Mouse (Mus musculus): Measurements from ENCODE around the gene Srek1. TPM values are rescaled to one million over a fixed set of nuclear protein-coding genes. Genes with fewer than 3 reads are reported as not detected.

Gene Srek1
- total and polyA plus RNA-seq, 3 experiments: 31.0 to 68.5 TPM; not detected in 1

- TF ChIP-seq MXI1 (IDR thresholded peaks at IDR 0.05; ENCODE audit: low read depth, low read length) (no peak), NELFE (IDR thresholded peaks at IDR 0.05; ENCODE audit: low read depth, low read length) (no peak), MEF2A (IDR thresholded peaks at IDR 0.05; ENCODE audit: extremely low read depth, insufficient replicate concordance, low read depth, low read length, poor library complexity, severe bottlenecking) (no peak), RAD21 (IDR thresholded peaks at IDR 0.05; ENCODE audit: low read depth, low read length) (peak; percentile 71), TBP (IDR thresholded peaks at IDR 0.05; ENCODE audit: low read depth, low read length) (no peak), JUND (IDR thresholded peaks at IDR 0.05; ENCODE audit: low read depth, low read length) (no peak), MAX (IDR thresholded peaks at IDR 0.05; ENCODE audit: low read length) (no peak), MAZ (IDR thresholded peaks at IDR 0.05; ENCODE audit: low read depth, low read length) (no peak), ETS1 (IDR thresholded peaks at IDR 0.05; ENCODE audit: low read depth, low read length) (no peak), USF2 (IDR thresholded peaks at IDR 0.05; ENCODE audit: borderline replicate concordance in 1 of 2, insufficient read depth in 1 of 2, low read depth in 1 of 2, low read length in 2 of 2) (no peak), POLR2A (IDR thresholded peaks at IDR 0.05; ENCODE audit: control insufficient read depth in 1 of 2, insufficient read depth in 1 of 2, low read depth in 1 of 2, low read length in 2 of 2, poor library complexity in 1 of 2) (no peak), CHD2 (IDR thresholded peaks at IDR 0.05; ENCODE audit: low read length) (no peak), EP300 (IDR thresholded peaks at IDR 0.05; ENCODE audit: low read depth in 1 of 2, low read length in 2 of 2) (peak in 1 of 2 experiments; percentile 6; a peak in 1 of 4 replicates), ZC3H11A (IDR thresholded peaks at IDR 0.05; ENCODE audit: low read depth, low read length) (peak; percentile 53), POLR2AphosphoS5 (IDR thresholded peaks at IDR 0.05; ENCODE audit: borderline replicate concordance, low read depth, low read length) (no peak), ZNF384 (IDR thresholded peaks at IDR 0.05; ENCODE audit: low read depth, low read length) (no peak), HCFC1 (IDR thresholded peaks at IDR 0.05; ENCODE audit: low read depth, low read length) (no peak), BHLHE40 (IDR thresholded peaks at IDR 0.05; ENCODE audit: borderline replicate concordance, low read depth, low read length) (no peak), ELF1 (IDR thresholded peaks at IDR 0.05; ENCODE audit: low read depth, low read length) (no peak)
These were observed 78.2 kb downstream of the Srek1 start (continued) for GRCm38 (mm10) chr13:103696164-103696563.

GRCm38 (mm10) chr13:103695456-103695855 is 79.0 kb downstream of the Srek1 start:
- TF ChIP-seq TAL1 (IDR thresholded peaks at IDR 0.05; ENCODE audit: low read length) (no peak), CTCF (IDR thresholded peaks at IDR 0.05 in 2 of 3, conservative IDR thresholded peaks at IDR 0.05 in 1 of 3; ENCODE audit: control insufficient read depth in 1 of 3, insufficient read depth in 1 of 3, low read depth in 2 of 3, low read length in 3 of 3, poor library complexity in 1 of 3, severe bottlenecking in 1 of 3) (no peak), ELF1 (IDR thresholded peaks at IDR 0.05; ENCODE audit: low read depth, low read length) (no peak), GABPA (IDR thresholded peaks at IDR 0.05; ENCODE audit: low read depth, low read length) (no peak), POLR2AphosphoS2 (IDR thresholded peaks at IDR 0.05; ENCODE audit: low read length) (no peak), ZNF384 (IDR thresholded peaks at IDR 0.05; ENCODE audit: low read depth, low read length) (no peak), MAFK (IDR thresholded peaks at IDR 0.05; ENCODE audit: borderline replicate concordance, low read depth, low read length) (no peak), MAX (IDR thresholded peaks at IDR 0.05; ENCODE audit: low read length) (no peak), KAT2A (conservative IDR thresholded peaks at IDR 0.05; ENCODE audit: low read depth, low read length) (no peak), TBP (IDR thresholded peaks at IDR 0.05; ENCODE audit: low read depth, low read length) (no peak), RCOR1 (IDR thresholded peaks at IDR 0.05; ENCODE audit: low read depth, low read length) (no peak), USF2 (IDR thresholded peaks at IDR 0.05; ENCODE audit: borderline replicate concordance in 1 of 2, insufficient read depth in 1 of 2, low read depth in 1 of 2, low read length in 2 of 2) (no peak), EP300 (IDR thresholded peaks at IDR 0.05; ENCODE audit: low read depth in 1 of 2, low read length in 2 of 2) (no peak), GATA1 (IDR thresholded peaks at IDR 0.05; ENCODE audit: low read depth, low read length) (no peak), POLR2A (IDR thresholded peaks at IDR 0.05; ENCODE audit: control insufficient read depth in 1 of 2, insufficient read depth in 1 of 2, low read depth in 1 of 2, low read length in 2 of 2, poor library complexity in 1 of 2) (no peak), RAD21 (IDR thresholded peaks at IDR 0.05; ENCODE audit: low read depth, low read length) (no peak), ZC3H11A (IDR thresholded peaks at IDR 0.05; ENCODE audit: low read depth, low read length) (no peak), SIN3A (IDR thresholded peaks at IDR 0.05; ENCODE audit: low read length) (no peak), E2F4 (IDR thresholded peaks at IDR 0.05; ENCODE audit: borderline replicate concordance, low read depth, low read length) (no peak)
- no peak for DNase-seq (ENCODE audit: low read depth, low spot score)
- no peak overlapping the region for H3K4me3 ChIP-seq (ENCODE audit: control insufficient read depth in 1 of 2, insufficient read depth in 1 of 2, low read depth in 2 of 2, low read length in 2 of 2)
- no peak overlapping the region for H3K27ac ChIP-seq (ENCODE audit: control insufficient read depth, low read depth, low read length)
- no peaks in the 10 kb centered on the region for H3K79me2 ChIP-seq (ENCODE audit: control insufficient read depth, insufficient read depth, low read length, poor library complexity)
- no peaks in the 10 kb centered on the region; a peak in 1 of 4 replicates for H3K36me3 ChIP-seq (ENCODE audit: control insufficient read depth in 1 of 2, insufficient read depth in 2 of 2, low read length in 2 of 2)
- no peaks in the 10 kb centered on the region for H3K27me3 ChIP-seq (ENCODE audit: control insufficient read depth in 1 of 2, insufficient read depth in 2 of 2, low read length in 2 of 2)
- no peak overlapping the region for H3K9ac ChIP-seq (ENCODE audit: control insufficient read depth, low read depth, low read length, poor library complexity, severe bottlenecking)
- H3K4me1 ChIP-seq (ENCODE audit: control insufficient read depth in 1 of 2, insufficient read depth in 2 of 2, low read length in 2 of 2): no peaks in the 10 kb centered on the region; a peak in 1 of 4 replicates
- H3K9me3 ChIP-seq (replicated peaks; ENCODE audit: insufficient read depth, low read length): no peaks in the 10 kb centered on the region

All from MEL (cell line).